Mouse (Mus musculus): ENCODE measurements around the gene Hdgfl3. TPM values are rescaled to one million over a fixed set of nuclear protein-coding genes. Genes with fewer than 3 reads are reported as not detected.

Hdgfl3 gene
- polyA plus RNA-seq, 2 experiments, result 0.27 to 0.33 TPM

DNA sequence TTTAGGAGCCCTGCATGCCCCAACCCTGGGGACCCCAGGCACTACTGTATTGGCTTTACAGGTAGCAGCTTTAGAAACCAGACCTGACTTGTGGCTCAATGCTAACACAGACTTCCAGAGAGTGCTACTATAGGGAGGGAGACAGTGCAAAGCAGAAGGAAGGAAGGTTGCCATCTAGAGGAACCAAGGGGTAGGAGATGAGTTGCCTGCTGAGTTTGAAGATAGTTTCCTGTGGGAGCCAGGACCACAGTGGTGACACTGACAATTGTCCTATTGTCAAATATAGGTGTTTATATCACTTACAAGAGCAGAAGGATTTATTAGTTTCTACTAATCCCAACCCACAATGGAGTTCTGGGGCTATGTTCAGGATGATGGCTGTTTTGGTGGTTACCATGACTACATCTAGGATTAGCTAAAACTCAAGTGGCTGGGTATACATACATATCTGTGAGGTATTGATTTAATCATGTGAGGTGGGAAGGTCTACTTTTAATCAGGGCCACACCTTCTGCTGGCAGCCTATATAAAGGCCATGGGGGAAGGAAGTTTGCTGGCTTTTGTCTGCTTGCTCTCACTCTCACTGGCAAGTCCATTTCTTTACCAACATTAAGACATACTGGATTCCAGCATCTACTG lies 20.1 kb upstream of the Hdgfl3 start:
- H3K27ac ChIP-seq, result no peak overlapping the region
- ATAC-seq (ENCODE audit: insufficient read depth), result no peak
- TF ChIP-seq CTCF (IDR thresholded peaks at IDR 0.05; ENCODE audit: low read depth) (peak; percentile 35), EP300 (IDR thresholded peaks at IDR 0.05; ENCODE audit: low read depth) (no peak)
- no peaks in the 10 kb centered on the region for H3K4me1 ChIP-seq (replicated peaks; ENCODE audit: control insufficient read depth in 2 of 2, insufficient read depth in 2 of 2, low read length in 1 of 2)
- H3K4me2 ChIP-seq (ENCODE audit: low read depth), result no peak overlapping the region
- no peaks in the 10 kb centered on the region for H3K9me3 ChIP-seq (ENCODE audit: control insufficient read depth, low read length)
- DNase-seq (ENCODE audit: low read depth in 3 of 3, low spot score in 3 of 3), result no peak
- no peaks in the 10 kb centered on the region for H3K36me3 ChIP-seq (replicated peaks; ENCODE audit: control insufficient read depth, insufficient read depth, low read depth)
- H3K27me3 ChIP-seq (ENCODE audit: control insufficient read depth, insufficient read depth, low read length), result no peaks in the 10 kb centered on the region; the same call in 1 of the 2 replicates
- no peak overlapping the region for H3K9ac ChIP-seq (replicated peaks)
- H3K4me3 ChIP-seq (ENCODE audit: insufficient read depth in 1 of 2, low read depth in 2 of 2, low read length in 2 of 2), result no peak overlapping the region

GRCm38 (mm10) chr7:81950499-81950898 lies 16.2 kb upstream of the Hdgfl3 start:
- TF ChIP-seq EP300 (IDR thresholded peaks at IDR 0.05; ENCODE audit: low read depth) (no peak), CTCF (IDR thresholded peaks at IDR 0.05; ENCODE audit: low read depth) (no peak)
- H3K9ac ChIP-seq (replicated peaks), result no peak overlapping the region
- no peak overlapping the region for H3K27ac ChIP-seq
- 55% methylated on average over 2 of the region's 2 CpGs for WGBS (ENCODE audit: insufficient replicate concordance)
- DNase-seq (ENCODE audit: low read depth in 3 of 3, low spot score in 3 of 3) (no peak), ATAC-seq (ENCODE audit: insufficient read depth) (no peak)
- no peaks in the 10 kb centered on the region for H3K9me3 ChIP-seq (ENCODE audit: control insufficient read depth, low read length)
- H3K36me3 ChIP-seq (replicated peaks; ENCODE audit: control insufficient read depth, insufficient read depth, low read depth), result no peaks in the 10 kb centered on the region
- no peak overlapping the region for H3K4me2 ChIP-seq (ENCODE audit: low read depth)
- no peak overlapping the region for H3K4me3 ChIP-seq (ENCODE audit: insufficient read depth in 1 of 2, low read depth in 2 of 2, low read length in 2 of 2)
- H3K27me3 ChIP-seq (ENCODE audit: control insufficient read depth, insufficient read depth, low read length), result no peaks in the 10 kb centered on the region; the same call in 1 of the 2 replicates
- H3K4me1 ChIP-seq (replicated peaks; ENCODE audit: control insufficient read depth in 2 of 2, insufficient read depth in 2 of 2, low read length in 1 of 2), result no peaks in the 10 kb centered on the region

DNA sequence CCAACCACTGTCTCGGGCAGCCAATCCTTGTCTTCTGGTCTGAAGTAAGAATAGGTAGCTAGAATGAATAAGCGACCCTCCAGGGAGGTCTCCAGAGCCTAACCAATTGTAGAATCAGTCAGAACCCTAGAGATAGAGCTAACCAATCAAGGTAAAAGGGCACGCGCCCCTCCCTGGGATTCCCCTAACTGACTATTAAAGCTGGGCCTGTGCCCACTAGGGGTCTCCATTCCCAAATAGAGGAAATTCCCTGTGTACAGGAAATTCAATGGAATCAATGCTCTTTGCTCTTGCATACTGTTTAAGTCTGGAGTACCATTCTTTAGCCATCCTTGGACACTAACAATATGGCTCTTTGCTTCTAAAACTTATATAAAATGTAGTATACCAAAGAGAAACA lies 11.1 kb upstream of the Hdgfl3 start:
- Histone ChIP-seq H3K36me3 (replicated peaks; ENCODE audit: control insufficient read depth, insufficient read depth, low read depth) (no peaks in the 10 kb centered on the region), H3K27me3 (ENCODE audit: control insufficient read depth, insufficient read depth, low read length) (no peaks in the 10 kb centered on the region), H3K9ac (replicated peaks) (no peak overlapping the region), H3K4me2 (ENCODE audit: low read depth) (no peak overlapping the region), H3K4me1 (replicated peaks; ENCODE audit: control insufficient read depth in 2 of 2, insufficient read depth in 2 of 2, low read length in 1 of 2) (no peaks in the 10 kb centered on the region), H3K4me3 (ENCODE audit: insufficient read depth in 1 of 2, low read depth in 2 of 2, low read length in 2 of 2) (no peak overlapping the region), H3K9me3 (ENCODE audit: control insufficient read depth, low read length) (no peaks in the 10 kb centered on the region), H3K27ac (no peak overlapping the region)
- WGBS (ENCODE audit: insufficient replicate concordance), result 16% methylated on average over 4 of the region's 4 CpGs
- TF ChIP-seq CTCF (IDR thresholded peaks at IDR 0.05; ENCODE audit: low read depth), result no peak
- no peak for TF ChIP-seq EP300 (IDR thresholded peaks at IDR 0.05; ENCODE audit: low read depth)
- no peak for ATAC-seq (ENCODE audit: insufficient read depth)
- no peak for DNase-seq (ENCODE audit: low read depth in 3 of 3, low spot score in 3 of 3)

DNA sequence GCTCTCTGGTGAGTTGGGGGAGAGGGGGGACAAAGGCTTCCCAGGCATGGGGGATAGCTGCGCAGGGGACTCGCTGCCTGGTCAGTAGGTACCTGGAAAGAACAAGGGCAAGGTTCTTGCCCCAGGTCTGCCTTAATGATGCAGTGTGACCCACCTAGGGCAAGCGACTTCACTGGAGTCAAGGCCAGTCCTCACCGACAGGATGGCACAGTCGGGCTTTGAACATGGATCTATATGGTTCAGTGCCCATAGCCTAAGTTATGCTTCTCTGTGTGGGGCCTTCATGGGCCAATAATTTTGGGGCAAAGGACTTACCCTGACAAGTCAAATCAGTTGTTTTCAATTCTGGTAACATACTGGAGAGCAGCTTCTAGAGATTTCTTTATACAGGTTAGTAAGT lies 533 bp upstream of the Hdgfl3 start:
- ATAC-seq (ENCODE audit: insufficient read depth) (no peak), DNase-seq (ENCODE audit: low read depth in 3 of 3, low spot score in 3 of 3) (no peak)
- Histone ChIP-seq H3K4me1 (replicated peaks; ENCODE audit: control insufficient read depth in 2 of 2, insufficient read depth in 2 of 2, low read length in 1 of 2) (no peaks in the 10 kb centered on the region), H3K36me3 (replicated peaks; ENCODE audit: control insufficient read depth, insufficient read depth, low read depth) (no peaks in the 10 kb centered on the region), H3K4me2 (ENCODE audit: low read depth) (no peak overlapping the region), H3K27ac (no peak overlapping the region), H3K9me3 (ENCODE audit: control insufficient read depth, low read length) (no peaks in the 10 kb centered on the region), H3K4me3 (ENCODE audit: insufficient read depth in 1 of 2, low read depth in 2 of 2, low read length in 2 of 2) (no peak overlapping the region), H3K9ac (replicated peaks) (no peak overlapping the region), H3K27me3 (ENCODE audit: control insufficient read depth, insufficient read depth, low read length) (peaks cover 55% of the 10 kb centered on the region)
- TF ChIP-seq EP300 (IDR thresholded peaks at IDR 0.05; ENCODE audit: low read depth) (no peak), CTCF (IDR thresholded peaks at IDR 0.05; ENCODE audit: low read depth) (no peak)
- WGBS (ENCODE audit: insufficient replicate concordance), result 10% methylated on average over 5 of the region's 5 CpGs

DNA sequence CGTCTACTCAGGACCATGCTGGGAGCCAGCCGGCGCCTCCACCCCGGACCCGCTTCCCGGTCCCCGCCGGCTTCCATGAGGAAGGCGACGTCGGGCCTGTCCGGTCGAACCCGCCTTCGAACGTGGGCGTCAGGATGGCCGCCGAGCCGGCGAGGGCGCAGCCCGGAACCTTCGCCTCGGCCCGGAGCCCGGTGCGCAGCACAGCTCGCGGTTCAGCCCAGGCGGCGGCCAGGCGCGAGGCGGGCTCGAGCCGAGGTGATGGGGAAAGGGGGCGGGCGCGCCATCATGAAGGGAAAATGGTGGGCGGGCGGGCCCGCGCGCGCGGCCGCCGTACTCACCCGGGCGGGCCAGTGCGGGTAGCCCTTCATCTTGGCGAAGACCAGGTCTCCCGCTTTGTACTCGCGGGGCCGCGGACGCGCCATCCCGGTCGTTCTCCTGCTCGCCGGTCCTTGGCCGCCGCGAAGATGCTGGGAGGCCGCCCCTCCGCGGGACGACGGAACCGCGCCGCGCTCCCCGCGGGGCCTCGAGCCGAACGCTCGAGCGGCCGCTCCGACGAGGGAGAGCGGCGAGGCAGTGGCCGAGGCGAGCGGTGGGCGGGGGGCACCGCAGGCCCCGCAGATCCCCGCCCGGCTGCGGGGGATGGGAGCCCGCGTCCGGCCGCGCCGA lies 539 bp downstream of the Hdgfl3 start:
- Histone ChIP-seq H3K27ac (no peak overlapping the region), H3K4me3 (ENCODE audit: insufficient read depth in 1 of 2, low read depth in 2 of 2, low read length in 2 of 2) (peak overlapping the region; percentile 43 to 47), H3K4me1 (replicated peaks; ENCODE audit: control insufficient read depth in 2 of 2, insufficient read depth in 2 of 2, low read length in 1 of 2) (no peaks in the 10 kb centered on the region), H3K9ac (replicated peaks) (no peak overlapping the region), H3K9me3 (ENCODE audit: control insufficient read depth, low read length) (no peaks in the 10 kb centered on the region), H3K27me3 (ENCODE audit: control insufficient read depth, insufficient read depth, low read length) (peaks cover 55% of the 10 kb centered on the region), H3K4me2 (ENCODE audit: low read depth) (peak overlapping the region; percentile 44), H3K36me3 (replicated peaks; ENCODE audit: control insufficient read depth, insufficient read depth, low read depth) (no peaks in the 10 kb centered on the region)
- ATAC-seq (ENCODE audit: insufficient read depth), result no peak
- WGBS (ENCODE audit: insufficient replicate concordance), result under 1% methylated on average over 94 of the region's 103 CpGs
- no peak for TF ChIP-seq CTCF (IDR thresholded peaks at IDR 0.05; ENCODE audit: low read depth)
- no peak for TF ChIP-seq EP300 (IDR thresholded peaks at IDR 0.05; ENCODE audit: low read depth)
- DNase-seq (ENCODE audit: low read depth in 3 of 3, low spot score in 3 of 3), result no peak

Measured in liver, embryonic 14.5 days (tissue).